Mouse (Mus musculus): ENCODE data around the gene Vcp.

GRCm38 (mm10) chr4:43020876-43021275 is 20.6 kb upstream of the Vcp start:
- TF ChIP-seq CTCF (IDR thresholded peaks at IDR 0.05; ENCODE audit: low read depth, low read length) (peak; percentile 37), POLR2A (IDR thresholded peaks at IDR 0.05; ENCODE audit: insufficient read depth, low read length) (no peak)

Data from ES-Bruce4 (cell line).